Mouse (Mus musculus): Measurements from ENCODE around the gene C9. TPM values are rescaled to one million over a fixed set of nuclear protein-coding genes. Genes with fewer than 3 reads are reported as not detected.

C9 gene
- total and polyA plus RNA-seq, 3 experiments: not detected

DNA sequence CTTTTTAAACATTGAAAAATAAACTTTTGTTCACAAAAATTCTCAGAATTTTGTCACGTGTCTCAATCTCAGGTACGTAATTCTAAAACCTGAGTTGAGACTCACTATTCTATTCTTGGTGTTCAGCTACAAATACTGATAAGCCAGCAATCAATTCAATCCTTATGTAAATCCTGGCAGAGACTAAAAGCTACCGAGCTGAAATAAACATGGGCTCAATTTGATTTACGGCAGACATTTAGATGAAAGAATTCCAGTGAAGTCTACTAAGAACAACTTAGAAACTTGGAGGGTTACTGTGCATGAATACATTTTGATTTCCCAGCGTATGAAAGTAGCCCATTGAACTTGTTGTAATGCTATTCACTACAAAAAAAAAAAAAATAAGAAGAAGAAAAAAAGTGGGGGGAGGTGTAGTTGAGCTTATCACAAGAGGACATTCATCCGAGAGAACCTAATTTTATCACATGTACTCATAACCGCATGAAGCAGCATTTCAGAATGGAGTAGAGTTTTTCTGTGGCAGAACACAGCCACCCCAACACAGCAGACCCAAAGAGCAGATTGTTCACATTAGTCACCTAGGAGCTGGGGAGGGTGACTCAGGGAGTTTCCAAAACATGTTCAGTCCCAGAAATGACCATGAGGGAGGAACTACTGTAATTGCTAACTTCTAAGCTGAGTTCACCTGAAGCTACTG, 94.7 kb downstream of the C9 start:
- Histone ChIP-seq H3K4me2 (ENCODE audit: insufficient read depth, low read depth, poor library complexity, severe bottlenecking) (peak overlapping the region; percentile 15), H3K27ac (ENCODE audit: insufficient read depth, low read depth) (no peak overlapping the region), H3K9me3 (replicated peaks; ENCODE audit: low read length) (no peaks in the 10 kb centered on the region), H3K4me1 (ENCODE audit: control insufficient read depth in 1 of 2, insufficient read depth in 2 of 2) (peaks cover 3 to 5% of the 10 kb centered on the region in 2 experiments; a peak in 1 of 4 replicates), H3K79me2 (replicated peaks; ENCODE audit: control insufficient read depth, extremely low read depth, insufficient read depth, poor library complexity, severe bottlenecking) (no peaks in the 10 kb centered on the region), H3K9ac (ENCODE audit: insufficient read depth, low read depth) (no peak overlapping the region), H3K4me3 (replicated peaks in 1 of 3; ENCODE audit: low read depth in 2 of 3, low read length in 2 of 3, poor library complexity in 1 of 3) (no peak overlapping the region), H3K27me3 (replicated peaks) (no peaks in the 10 kb centered on the region), H3K36me3 (replicated peaks in 1 of 2; ENCODE audit: control insufficient read depth in 1 of 2, insufficient read depth in 1 of 2, low read length in 1 of 2) (no peaks in the 10 kb centered on the region)
- no peak for TF ChIP-seq IRF4 (IDR thresholded peaks at IDR 0.05; ENCODE audit: low read depth, low read length)
- TF ChIP-seq JUND (conservative IDR thresholded peaks at IDR 0.05; ENCODE audit: low read depth, low read length): no peak
- TF ChIP-seq HCFC1 (IDR thresholded peaks at IDR 0.05; ENCODE audit: low read depth, low read length): no peak
- no peak for TF ChIP-seq USF2 (conservative IDR thresholded peaks at IDR 0.05; ENCODE audit: low read depth, low read length)
- TF ChIP-seq NELFE (IDR thresholded peaks at IDR 0.05; ENCODE audit: low read depth, low read length): no peak
- TF ChIP-seq JUN (IDR thresholded peaks at IDR 0.05; ENCODE audit: insufficient read depth, low read depth, low read length): no peak
- no peak for TF ChIP-seq GABPA (IDR thresholded peaks at IDR 0.05; ENCODE audit: insufficient replicate concordance, low read depth, low read length)
- no peak for TF ChIP-seq ZNF384 (IDR thresholded peaks at IDR 0.05; ENCODE audit: low read depth, low read length)
- TF ChIP-seq ZKSCAN1 (IDR thresholded peaks at IDR 0.05; ENCODE audit: borderline replicate concordance, low read depth, low read length): no peak
- dilution Hi-C loops (cut with MboI; ENCODE audit: extremely low pct_ligation_motif_present, extremely low pct_unique_long_range_greater_than_20kb, low sequenced_read_pairs): no loop called here
- in situ Hi-C loops (cut with MboI; ENCODE audit: low pct_ligation_motif_present, low pct_unique_long_range_greater_than_20kb, low sequenced_read_pairs): no loop called here
- DNase-seq (ENCODE audit: extremely low read depth): no peak

Other genes with a start within 250 kb of the C9 start
- 0.17 TPM in 1 of 2 replicates, not detected in the other for gene Dab2, start 145.5 kb upstream of the C9 start, total RNA-seq (2012; rRNA removed)
- not detected in 2 replicates for gene Dab2, start 145.5 kb upstream of the C9 start, total RNA-seq (2014; rRNA removed)
- gene Dab2, start 145.5 kb upstream of the C9 start, polyA plus RNA-seq (2012; ENCODE audit: insufficient read length, low read depth): 0.17 TPM in 1 of 2 replicates, not detected in the other
- gene Fyb, start 77.5 kb downstream of the C9 start, total RNA-seq (2012; rRNA removed): 53.1 and 60.1 TPM in 2 replicates
- 13.4 and 17.6 TPM in 2 replicates for gene Fyb, start 77.5 kb downstream of the C9 start, total RNA-seq (2014; rRNA removed)
- gene Fyb, start 77.5 kb downstream of the C9 start, polyA plus RNA-seq (2012; ENCODE audit: insufficient read length, low read depth): 32.2 and 127 TPM in 2 replicates